Mouse (Mus musculus): ENCODE results near the gene Riiad1. TPM values are rescaled to one million over a fixed set of nuclear protein-coding genes. Genes with fewer than 3 reads are reported as not detected.

Riiad1 gene
- polyA plus RNA-seq, 1 experiment from 2014 or later, result 17.5 TPM

DNA sequence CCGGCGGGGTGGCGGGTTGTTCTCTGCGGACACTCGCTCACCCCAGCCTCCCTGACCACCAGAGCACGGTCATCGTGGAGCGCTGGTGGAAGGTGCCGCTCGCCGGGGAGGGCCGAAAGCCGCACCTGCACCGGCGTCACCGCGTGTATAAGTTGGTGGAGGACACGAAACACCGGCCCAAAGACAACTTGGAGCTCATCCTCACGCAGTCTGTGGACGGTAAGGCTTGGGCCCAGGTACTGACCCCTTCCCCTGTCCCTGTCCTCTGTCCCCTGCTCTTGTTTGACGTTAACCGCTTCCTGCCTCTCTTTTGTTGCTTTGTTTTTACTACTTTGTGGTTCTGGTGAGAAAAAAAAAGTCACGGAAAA, 36.6 kb downstream of the Riiad1 start, which contains the start of gene Oaz3:
Gene Oaz3, minus strand, starts transcription at position 319 of the 368 bp plus-strand sequence.
- Histone ChIP-seq H3K27me3 (ENCODE audit: control insufficient read depth, insufficient read depth, low read length) (no peaks in the 10 kb centered on the region; the same call in 1 of the 2 replicates), H3K9ac (replicated peaks; ENCODE audit: low read depth, low read length) (peak within 1 kb of the TSS; percentile 78), H3K9me3 (ENCODE audit: control insufficient read depth, low read length) (no peaks in the 10 kb centered on the region), H3K36me3 (ENCODE audit: control insufficient read depth, insufficient read depth, low read length) (peaks cover 24% of the 10 kb centered on the region), H3K4me2 (ENCODE audit: low read depth, low read length) (peak within 1 kb of the TSS; percentile 77), H3K4me1 (ENCODE audit: control insufficient read depth, insufficient read depth, low read length) (no peaks in the 10 kb centered on the region), H3K27ac (ENCODE audit: low read depth, low read length) (peak within 1 kb of the TSS; percentile 52; the same call in 1 of the 2 replicates), H3K4me3 (ENCODE audit: low read depth, low read length) (peak within 1 kb of the TSS; percentile 83)
- WGBS, result 1% methylated on average over 24 of the region's 24 CpGs
- ATAC-seq (ENCODE audit: low read depth), result no peak

DNA sequence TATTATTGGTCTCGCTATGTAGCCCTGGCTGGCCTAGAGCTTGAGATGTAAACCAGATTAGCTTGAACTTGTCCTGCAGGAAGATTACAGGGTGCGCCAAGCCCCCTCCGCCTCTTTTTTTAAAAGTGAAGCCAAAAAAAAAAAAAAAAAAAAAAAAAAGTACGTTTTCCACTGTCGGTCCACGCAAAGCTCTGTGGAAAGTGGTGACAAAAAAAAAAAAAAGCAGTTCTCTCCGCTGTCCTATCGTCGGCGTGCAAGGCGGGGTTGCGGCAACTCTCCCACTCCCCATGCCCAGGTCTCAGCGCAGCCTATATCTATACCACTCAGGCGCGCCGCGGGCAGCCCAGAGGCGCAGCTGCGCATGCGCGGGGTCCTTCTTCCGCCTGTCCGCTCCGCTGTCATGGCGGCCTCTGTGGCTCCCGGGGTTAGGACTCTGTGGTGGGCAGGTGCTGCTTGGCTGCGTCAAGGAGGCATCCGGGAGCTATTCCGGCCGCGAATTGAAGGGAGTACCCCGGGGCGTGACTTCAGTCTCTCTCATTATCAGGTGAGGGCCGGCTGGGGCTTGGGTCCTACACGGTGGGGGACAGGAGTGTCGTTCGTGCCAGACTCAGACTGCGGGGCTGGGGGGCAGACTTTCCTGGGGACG, 37.1 kb downstream of the Riiad1 start, which contains the start of gene Mrpl9:
Gene Mrpl9, plus strand, starts transcription at position 368 of the 646 bp plus-strand sequence.
- ATAC-seq (ENCODE audit: low read depth), result peak; percentile 98
- H3K27me3 ChIP-seq (ENCODE audit: control insufficient read depth, insufficient read depth, low read length), result no peaks in the 10 kb centered on the region; the same call in 1 of the 2 replicates
- peak within 1 kb of the TSS; percentile 78 for H3K9ac ChIP-seq (replicated peaks; ENCODE audit: low read depth, low read length)
- peak within 1 kb of the TSS; percentile 77 for H3K4me2 ChIP-seq (ENCODE audit: low read depth, low read length)
- H3K9me3 ChIP-seq (ENCODE audit: control insufficient read depth, low read length), result no peaks in the 10 kb centered on the region
- H3K36me3 ChIP-seq (ENCODE audit: control insufficient read depth, insufficient read depth, low read length), result peaks cover 20% of the 10 kb centered on the region
- H3K4me1 ChIP-seq (ENCODE audit: control insufficient read depth, insufficient read depth, low read length), result no peaks in the 10 kb centered on the region
- H3K27ac ChIP-seq (ENCODE audit: low read depth, low read length), result peak within 1 kb of the TSS; percentile 52; the same call in 1 of the 2 replicates
- H3K4me3 ChIP-seq (ENCODE audit: low read depth, low read length), result peak within 1 kb of the TSS; percentile 83
- under 1% methylated on average over 39 of the region's 39 CpGs for WGBS

DNA sequence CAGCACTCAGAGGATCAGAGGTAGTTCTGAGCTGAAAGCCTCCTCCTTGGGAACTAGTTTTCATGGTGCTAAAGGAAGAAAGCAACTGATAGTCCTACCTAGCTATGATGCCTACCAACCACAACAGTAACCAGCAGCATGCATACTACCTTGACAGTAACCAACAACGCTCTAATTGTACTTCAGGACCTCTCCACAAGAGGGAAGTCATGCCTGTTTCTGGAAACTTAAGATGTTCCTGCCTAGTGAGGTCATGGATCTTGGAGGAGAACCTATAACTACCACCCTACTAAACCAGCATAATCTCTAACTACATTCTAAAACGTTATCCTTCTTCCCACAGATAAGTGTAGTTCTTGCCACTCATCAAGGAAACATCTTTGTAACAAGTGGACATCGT, 39.0 kb downstream of the Riiad1 start:
- Histone ChIP-seq H3K27ac (ENCODE audit: low read depth, low read length) (no peak overlapping the region), H3K27me3 (ENCODE audit: control insufficient read depth, insufficient read depth, low read length) (no peaks in the 10 kb centered on the region; the same call in 1 of the 2 replicates), H3K4me3 (ENCODE audit: low read depth, low read length) (no peak overlapping the region), H3K9ac (replicated peaks; ENCODE audit: low read depth, low read length) (no peak overlapping the region), H3K4me1 (ENCODE audit: control insufficient read depth, insufficient read depth, low read length) (no peaks in the 10 kb centered on the region), H3K4me2 (ENCODE audit: low read depth, low read length) (no peak overlapping the region), H3K9me3 (ENCODE audit: control insufficient read depth, low read length) (no peaks in the 10 kb centered on the region), H3K36me3 (ENCODE audit: control insufficient read depth, insufficient read depth, low read length) (peaks cover 8% of the 10 kb centered on the region; the same call in 1 of the 2 replicates)
- WGBS, result 41% methylated on average over 3 of the region's 3 CpGs
- no peak for ATAC-seq (ENCODE audit: low read depth)

DNA sequence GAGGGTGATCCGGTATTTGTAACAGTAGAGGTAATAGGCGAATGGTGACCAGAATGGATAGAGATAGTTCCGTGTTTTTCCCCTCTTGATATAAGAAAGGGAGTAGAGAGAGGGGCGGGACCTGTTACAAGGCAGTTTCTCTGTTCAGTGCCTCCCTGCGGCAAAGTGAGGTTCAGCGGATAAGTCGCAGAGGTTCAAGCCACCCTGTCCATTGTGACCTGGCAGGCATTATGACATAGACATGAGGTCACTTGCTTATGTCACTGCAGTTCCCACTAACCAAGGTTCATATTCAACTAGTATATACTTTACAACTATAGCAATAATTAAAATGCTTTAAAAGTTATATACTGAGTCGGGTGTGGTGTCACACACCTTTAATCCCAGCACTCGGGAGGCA, 43.7 kb downstream of the Riiad1 start:
- no peak for ATAC-seq (ENCODE audit: low read depth)
- Histone ChIP-seq H3K9me3 (ENCODE audit: control insufficient read depth, low read length) (no peaks in the 10 kb centered on the region), H3K4me2 (ENCODE audit: low read depth, low read length) (no peak overlapping the region), H3K27me3 (ENCODE audit: control insufficient read depth, insufficient read depth, low read length) (no peaks in the 10 kb centered on the region; the same call in 1 of the 2 replicates), H3K36me3 (ENCODE audit: control insufficient read depth, insufficient read depth, low read length) (0 out of 2 replicates have a peak, but pooled peaks cover 5% of the 10 kb centered on the region), H3K9ac (replicated peaks; ENCODE audit: low read depth, low read length) (no peak overlapping the region), H3K27ac (ENCODE audit: low read depth, low read length) (no peak overlapping the region), H3K4me3 (ENCODE audit: low read depth, low read length) (no peak overlapping the region), H3K4me1 (ENCODE audit: control insufficient read depth, insufficient read depth, low read length) (no peaks in the 10 kb centered on the region)
- 81% methylated on average over 9 of the region's 9 CpGs for WGBS

DNA sequence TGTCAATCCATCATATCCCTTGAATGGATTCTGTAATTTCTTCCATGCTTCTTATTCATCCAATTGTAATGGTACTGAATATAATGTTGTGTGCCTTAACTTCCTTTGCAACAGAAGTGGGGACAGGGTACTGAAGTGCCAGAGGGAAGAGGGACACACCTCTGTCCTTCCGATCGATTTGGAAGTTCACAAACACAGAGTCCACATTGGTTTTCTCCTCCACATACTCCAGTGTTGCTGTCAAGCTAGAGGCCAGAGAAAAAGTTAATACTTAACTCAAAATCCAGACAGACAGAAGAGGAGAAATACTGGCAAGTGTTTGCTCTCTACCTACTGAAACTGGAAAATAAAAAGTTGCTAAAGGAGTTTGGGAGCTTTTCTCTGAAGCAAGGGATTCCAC, 45.8 kb downstream of the Riiad1 start:
- Histone ChIP-seq H3K4me3 (ENCODE audit: low read depth, low read length) (no peak overlapping the region), H3K9me3 (ENCODE audit: control insufficient read depth, low read length) (no peaks in the 10 kb centered on the region), H3K4me1 (ENCODE audit: control insufficient read depth, insufficient read depth, low read length) (no peaks in the 10 kb centered on the region), H3K36me3 (ENCODE audit: control insufficient read depth, insufficient read depth, low read length) (peaks cover 9% of the 10 kb centered on the region; the same call in 1 of the 2 replicates), H3K9ac (replicated peaks; ENCODE audit: low read depth, low read length) (no peak overlapping the region), H3K4me2 (ENCODE audit: low read depth, low read length) (no peak overlapping the region), H3K27me3 (ENCODE audit: control insufficient read depth, insufficient read depth, low read length) (no peaks in the 10 kb centered on the region), H3K27ac (ENCODE audit: low read depth, low read length) (no peak overlapping the region)
- ATAC-seq (ENCODE audit: low read depth), result no peak
- 94% methylated on average over 2 of the region's 2 CpGs for WGBS

DNA sequence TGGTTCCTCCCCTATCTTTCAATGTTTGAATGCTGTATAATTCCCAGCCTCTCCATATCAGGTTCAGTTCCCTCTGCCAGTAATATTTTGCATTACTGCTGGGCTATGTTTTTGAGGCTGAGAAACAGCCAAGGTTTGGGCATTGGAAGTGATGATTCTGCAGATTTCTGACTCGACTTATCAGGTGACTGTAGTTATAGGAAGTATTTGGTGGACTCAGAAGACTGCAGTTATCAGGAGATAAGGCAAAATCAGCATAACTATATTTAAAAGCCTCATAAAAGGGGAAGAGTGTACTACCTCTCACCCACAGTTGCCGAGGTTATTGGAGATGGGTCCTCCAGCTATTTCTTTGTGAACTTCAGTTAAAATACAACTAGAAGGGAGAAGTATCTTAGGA, 49.2 kb downstream of the Riiad1 start:
- no peak overlapping the region for H3K4me3 ChIP-seq (ENCODE audit: low read depth, low read length)
- no peak overlapping the region for H3K9ac ChIP-seq (replicated peaks; ENCODE audit: low read depth, low read length)
- H3K4me1 ChIP-seq (ENCODE audit: control insufficient read depth, insufficient read depth, low read length), result no peaks in the 10 kb centered on the region
- 86% methylated on average over 2 of the region's 2 CpGs for WGBS
- H3K27ac ChIP-seq (ENCODE audit: low read depth, low read length), result no peak overlapping the region
- H3K4me2 ChIP-seq (ENCODE audit: low read depth, low read length), result no peak overlapping the region
- ATAC-seq (ENCODE audit: low read depth), result no peak
- H3K36me3 ChIP-seq (ENCODE audit: control insufficient read depth, insufficient read depth, low read length), result peaks cover 14% of the 10 kb centered on the region
- H3K27me3 ChIP-seq (ENCODE audit: control insufficient read depth, insufficient read depth, low read length), result no peaks in the 10 kb centered on the region
- H3K9me3 ChIP-seq (ENCODE audit: control insufficient read depth, low read length), result no peaks in the 10 kb centered on the region

Other genes starting within 250 kb of the Riiad1 start
- not detected in 2 replicates for gene Gm4778, start 216.3 kb downstream of the Riiad1 start, polyA plus RNA-seq (2014; fragmentation: Nextera tagmentation; extraction: Ambion mirVana)
- gene Them4, start 170.3 kb downstream of the Riiad1 start, polyA plus RNA-seq (2014; fragmentation: Nextera tagmentation; extraction: Ambion mirVana), result 63.3 and 68.8 TPM in 2 replicates
- gene Them5, start 138.2 kb downstream of the Riiad1 start, polyA plus RNA-seq (2014; fragmentation: Nextera tagmentation; extraction: Ambion mirVana), result 0.22 TPM in 1 of 2 replicates, not detected in the other
- 3.9 and 4.3 TPM in 2 replicates for gene C2cd4d, start 117.9 kb downstream of the Riiad1 start, polyA plus RNA-seq (2014; fragmentation: Nextera tagmentation; extraction: Ambion mirVana)
- 0.24 and 0.49 TPM in 2 replicates for gene Rorc, start 107.5 kb downstream of the Riiad1 start, polyA plus RNA-seq (2014; fragmentation: Nextera tagmentation; extraction: Ambion mirVana)
- gene Lingo4, start 81.8 kb downstream of the Riiad1 start, polyA plus RNA-seq (2014; fragmentation: Nextera tagmentation; extraction: Ambion mirVana), result 1.3 and 1.4 TPM in 2 replicates
- gene Tdrkh, start 67.1 kb downstream of the Riiad1 start, polyA plus RNA-seq (2014; fragmentation: Nextera tagmentation; extraction: Ambion mirVana), result 51.5 and 52.5 TPM in 2 replicates
- gene Mrpl9, start 37.0 kb downstream of the Riiad1 start, polyA plus RNA-seq (2014; fragmentation: Nextera tagmentation; extraction: Ambion mirVana), result 59.5 and 64.1 TPM in 2 replicates
- 0.76 and 1.7 TPM in 2 replicates for gene Oaz3, start 36.4 kb downstream of the Riiad1 start, polyA plus RNA-seq (2014; fragmentation: Nextera tagmentation; extraction: Ambion mirVana)
- gene Celf3, start 2.0 kb downstream of the Riiad1 start, polyA plus RNA-seq (2014; fragmentation: Nextera tagmentation; extraction: Ambion mirVana), result 232 and 319 TPM in 2 replicates
- 71.8 and 75.8 TPM in 2 replicates for gene Snx27, start 102.4 kb upstream of the Riiad1 start, polyA plus RNA-seq (2014; fragmentation: Nextera tagmentation; extraction: Ambion mirVana)
- not detected in 2 replicates for gene Gm10972, start 162.8 kb upstream of the Riiad1 start, polyA plus RNA-seq (2014; fragmentation: Nextera tagmentation; extraction: Ambion mirVana)
- gene Tuft1, start 178.5 kb upstream of the Riiad1 start, polyA plus RNA-seq (2014; fragmentation: Nextera tagmentation; extraction: Ambion mirVana), result 4.2 and 5.8 TPM in 2 replicates
- 0.78 TPM in 1 of 2 replicates, not detected in the other for gene Selenbp2, start 213.2 kb upstream of the Riiad1 start, polyA plus RNA-seq (2014; fragmentation: Nextera tagmentation; extraction: Ambion mirVana)

Data from neural tube, embryonic 14.5 days (tissue).